ENCODE assay signal across 20 mouse cellular contexts in the genomic region with DNA sequence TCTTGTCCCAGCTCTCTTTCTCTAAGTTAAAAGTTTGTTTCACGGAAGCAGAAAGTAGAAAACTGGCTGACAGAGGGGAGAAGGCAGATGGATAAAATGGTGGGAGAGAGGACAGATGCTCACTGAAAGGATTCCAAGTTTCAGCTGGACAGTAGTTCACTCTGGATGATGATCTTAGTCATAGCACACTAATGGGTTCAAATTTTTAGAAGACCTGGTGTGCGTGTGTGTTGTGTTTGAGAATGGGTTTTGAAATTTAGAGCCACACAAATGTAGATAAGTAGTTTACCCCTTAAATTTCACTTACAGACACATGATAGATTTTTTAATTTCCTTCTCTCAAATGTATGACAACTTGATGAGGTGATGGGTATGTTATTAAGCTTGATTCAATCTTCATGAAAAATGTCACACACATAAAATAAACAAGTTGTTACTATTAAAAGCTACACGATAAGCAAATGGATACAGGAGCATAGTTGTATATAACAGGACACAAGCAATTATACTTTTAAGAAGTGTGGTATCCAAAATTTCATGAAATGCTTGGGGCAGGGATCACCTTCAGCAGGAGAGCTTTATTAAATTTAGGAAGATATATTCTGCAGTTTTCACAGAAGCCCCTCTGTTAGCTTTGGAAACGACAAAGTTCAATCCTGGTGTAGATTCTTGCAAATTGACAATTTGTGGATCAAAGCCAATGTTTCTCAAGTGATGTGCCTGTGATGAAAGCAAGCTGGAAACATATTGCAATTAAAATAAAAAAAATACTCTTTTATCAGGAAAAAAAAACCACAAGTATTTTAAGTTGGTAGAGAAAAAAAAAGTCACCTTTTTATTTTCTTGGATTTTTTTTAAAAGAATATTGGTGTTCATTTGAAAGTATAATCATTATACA. TPM values are rescaled to one million over a fixed set of nuclear protein-coding genes. Genes with fewer than 3 reads are reported as not detected.
"Had no signal": no experiment of that assay in that cellular context is flagged by ENCODE, and none has a peak within 500 bp of the region (broad histone marks: within the 10 kb centered on the region; RNA-seq: fewer than 3 reads in every experiment).

No protein-coding gene starts in this region.

- H3K4me3 ChIP-seq: liver, embryonic 13.5 days; liver, embryonic 15.5 days; megakaryocyte, embryonic 14.5 days; midbrain, embryonic 13.5 days; midbrain, embryonic 15.5 days; neural tube, embryonic 12.5 days; stomach, embryonic 15.5 days had no signal

- DNase-seq: liver; liver, embryonic 13.5 days; liver, postnatal 0 days; right cerebral cortex, postnatal 14 days; thymus, adult 2 months; thymus, postnatal 25 days; thymus, postnatal 4 days had no signal

- H3K36me3 ChIP-seq: liver, embryonic 13.5 days; liver, embryonic 15.5 days; midbrain, embryonic 13.5 days; midbrain, embryonic 15.5 days; neural tube, embryonic 12.5 days; stomach, embryonic 15.5 days had no signal

- H3K9ac ChIP-seq: liver, embryonic 13.5 days; liver, embryonic 15.5 days; liver, postnatal 0 days; midbrain, embryonic 13.5 days; midbrain, embryonic 15.5 days; neural tube, embryonic 12.5 days; stomach, embryonic 15.5 days had no signal

- H3K4me1 ChIP-seq: liver, embryonic 13.5 days; liver, embryonic 15.5 days; megakaryocyte, embryonic 14.5 days; midbrain, embryonic 13.5 days; midbrain, embryonic 15.5 days; neural tube, embryonic 12.5 days; stomach, embryonic 15.5 days had no signal

- H3K9me3 ChIP-seq: liver, embryonic 13.5 days; liver, embryonic 15.5 days; megakaryocyte, embryonic 14.5 days; midbrain, embryonic 13.5 days; midbrain, embryonic 15.5 days; neural tube, embryonic 12.5 days; stomach, embryonic 15.5 days had no signal

- H3K4me2 ChIP-seq: liver, embryonic 11.5 days; liver, embryonic 13.5 days; liver, embryonic 15.5 days; midbrain, embryonic 11.5 days; midbrain, embryonic 13.5 days; midbrain, embryonic 15.5 days; neural tube, embryonic 12.5 days; stomach, embryonic 15.5 days had no signal

- H3K27ac ChIP-seq: liver, embryonic 13.5 days; liver, embryonic 15.5 days; macrophage; midbrain, embryonic 13.5 days; midbrain, embryonic 15.5 days; neural tube, embryonic 12.5 days; stomach, embryonic 15.5 days; stomach, postnatal 0 days had no signal

- ATAC-seq: liver, postnatal 0 days; midbrain, embryonic 13.5 days; midbrain, embryonic 15.5 days had no signal

- H3K27me3 ChIP-seq: liver, embryonic 13.5 days; liver, embryonic 15.5 days; megakaryocyte, embryonic 14.5 days; midbrain, embryonic 13.5 days; midbrain, embryonic 15.5 days; neural tube, embryonic 12.5 days; stomach, embryonic 15.5 days had no signal

RNA-seq across cellular contexts. Expression of a gene that starts 18.6 kb away (rescaled TPM):
- total RNA-seq: megakaryocyte progenitor cell, adult 5-6 weeks; monocyte, adult 5-6 weeks; neutrophil, adult 5-6 weeks had no signal
- polyA plus RNA-seq: macrophage had no signal
